Mouse (Mus musculus) spleen, adult 2 months (tissue): Measurements from ENCODE around the gene Tmem108. TPM values are rescaled to one million over a fixed set of nuclear protein-coding genes. Genes with fewer than 3 reads are reported as not detected.
"Not testable (repeated sequence)": the region's sequence is repeated elsewhere in the genome, so short reads cannot be mapped to it uniquely, and the experiment has no call there.

ENCODE experiments used
- DNase-seq, 2 experiments: peaks; one replicate each; pipeline versions ENCODE4 v3.0.0 to v3.0.0-alpha.2; 2012 to 2021; ENCODE audit warnings: low spot score in 2 of 2, low read depth in 1 of 2
- H3K27ac ChIP-seq: fragments of 200-500 bp; 2 replicates; pipeline ENCODE4 v1.5.1; 2012; ENCODE audit warnings: low read length, inconsistent platforms; ENCODE audit not compliant: insufficient read depth
- H3K27me3 ChIP-seq: fragments of 200-500 bp; 2 replicates; pipeline ENCODE4 v1.6.1; 2012; ENCODE audit warnings: mild to moderate bottlenecking, moderate library complexity, low read length, inconsistent platforms; ENCODE audit not compliant: control insufficient read depth, insufficient read depth
- H3K36me3 ChIP-seq: fragments of 200-500 bp; 2 replicates; pipeline ENCODE4 v1.6.1; 2012; ENCODE audit warnings: mild to moderate bottlenecking, low read length, inconsistent platforms; ENCODE audit not compliant: control insufficient read depth, insufficient read depth
- H3K4me1 ChIP-seq: fragments of 200-500 bp; 2 replicates; pipeline ENCODE4 v1.6.1; 2011; ENCODE audit warnings: inconsistent platforms; ENCODE audit not compliant: control insufficient read depth, insufficient read depth, insufficient read length
- H3K4me3 ChIP-seq: fragments of 200-500 bp; 2 replicates; pipeline ENCODE4 v1.5.1; 2011; ENCODE audit warnings: mild to moderate bottlenecking, inconsistent platforms; ENCODE audit not compliant: insufficient read depth, insufficient read length; ENCODE audit errors: extremely low read depth
- CTCF ChIP-seq: fragments of 200-500 bp; IDR thresholded peaks from 2 replicates; pipeline ENCODE4 v1.5.1; 2011; ENCODE audit warnings: mild to moderate bottlenecking, inconsistent platforms; ENCODE audit not compliant: insufficient read depth, insufficient read length, insufficient replicate concordance; ENCODE audit errors: extremely low read depth
- POLR2A ChIP-seq: fragments of 200-500 bp; IDR thresholded peaks from 2 replicates; pipeline ENCODE4 v1.6.1; 2011; ENCODE audit warnings: low read depth, low read length, inconsistent platforms
- WGBS: fragments of 180-500 bp; shearing (Covaris S2); methylation state at CpG from one replicate; pipeline ENCODE4 v1.1.7; 2018; 5-methylcytosine and 5-hydroxymethylcytosine counted together
- polyA plus RNA-seq: library from polyadenylated mRNA; depleted of rRNA; stranded (reverse); fragments of >200 nt; gene quantifications from 2 replicates; pipeline ENCODE4 v1.2.3, GENCODE M21; 2012

The Tmem108 gene
- polyA plus RNA-seq, 1 experiment = 2.2 TPM

DNA sequence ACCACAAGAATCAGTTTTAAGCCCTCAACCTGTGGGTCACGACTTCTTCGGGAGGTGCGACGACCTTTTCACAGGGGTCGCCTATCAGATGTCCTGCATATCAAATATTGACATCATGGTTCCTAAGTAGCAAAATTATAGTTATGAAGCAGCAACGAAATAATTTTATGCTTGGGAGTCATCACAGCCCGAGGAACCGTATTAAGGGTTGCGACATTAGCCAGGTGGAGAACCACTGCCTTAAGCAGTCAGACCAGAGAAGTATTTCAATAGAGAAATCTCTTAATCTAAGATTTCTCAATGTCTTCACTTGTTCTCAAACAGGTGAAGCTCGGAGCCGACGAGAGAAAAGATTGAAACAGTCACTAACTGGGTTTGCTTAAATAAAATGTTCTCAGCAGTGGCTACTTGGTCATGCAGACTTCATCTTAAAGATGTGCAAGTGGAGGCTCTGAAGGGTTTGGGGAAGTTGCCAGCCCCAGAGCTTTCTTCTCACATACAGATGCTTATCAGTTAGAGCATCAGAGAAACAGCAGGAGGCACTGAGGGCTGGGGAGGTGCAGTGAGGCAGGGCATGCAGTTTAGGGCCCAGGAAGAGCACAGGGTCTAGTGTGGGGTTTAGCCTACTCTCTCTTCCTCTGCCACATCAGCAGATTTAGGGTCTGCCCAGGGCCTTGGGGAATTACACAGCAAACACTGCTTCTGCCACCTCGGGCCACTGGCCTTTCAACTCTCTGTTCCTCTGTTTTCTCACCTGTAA is 85.7 kb downstream of the Tmem108 start:
- TF ChIP-seq CTCF (no peak), POLR2A (no peak)
- H3K27ac ChIP-seq = no peak overlapping the region
- WGBS = 55% methylated on average over 13 of the region's 13 CpGs
- no peak overlapping the region for H3K4me3 ChIP-seq
- no peaks in the 10 kb centered on the region for H3K27me3 ChIP-seq
- DNase-seq = peak in 1 of 2 experiments; percentile 6
- no peaks in the 10 kb centered on the region for H3K36me3 ChIP-seq
- peaks cover 5% of the 10 kb centered on the region; the same call in 1 of the 2 replicates for H3K4me1 ChIP-seq

DNA sequence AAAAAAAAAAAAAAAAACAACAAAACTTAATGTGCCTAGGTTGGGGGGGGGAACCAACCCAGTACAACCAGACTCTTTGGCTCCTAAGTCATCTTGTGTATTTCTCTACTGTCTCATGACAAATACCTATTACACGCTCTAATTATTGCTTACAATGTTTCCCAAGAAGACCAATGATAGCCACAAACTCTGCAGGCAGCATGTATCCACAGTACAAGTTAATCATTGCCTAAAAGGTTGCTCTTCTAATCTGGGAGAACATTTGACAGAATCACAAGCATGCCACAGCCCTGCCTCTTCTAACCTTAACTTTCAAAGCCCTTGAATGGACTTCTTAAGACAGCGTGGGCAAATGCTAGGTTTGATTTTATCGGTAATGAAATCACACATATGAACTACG is 88.8 kb downstream of the Tmem108 start:
- TF ChIP-seq POLR2A (no peak), CTCF (no peak)
- Histone ChIP-seq H3K27me3 (no peaks in the 10 kb centered on the region), H3K36me3 (no peaks in the 10 kb centered on the region), H3K4me3 (no peak overlapping the region), H3K27ac (no peak overlapping the region), H3K4me1 (peaks cover 3% of the 10 kb centered on the region; the same call in 1 of the 2 replicates)
- no peak for DNase-seq
- WGBS = 93% methylated on average over 4 of the region's 4 CpGs

DNA sequence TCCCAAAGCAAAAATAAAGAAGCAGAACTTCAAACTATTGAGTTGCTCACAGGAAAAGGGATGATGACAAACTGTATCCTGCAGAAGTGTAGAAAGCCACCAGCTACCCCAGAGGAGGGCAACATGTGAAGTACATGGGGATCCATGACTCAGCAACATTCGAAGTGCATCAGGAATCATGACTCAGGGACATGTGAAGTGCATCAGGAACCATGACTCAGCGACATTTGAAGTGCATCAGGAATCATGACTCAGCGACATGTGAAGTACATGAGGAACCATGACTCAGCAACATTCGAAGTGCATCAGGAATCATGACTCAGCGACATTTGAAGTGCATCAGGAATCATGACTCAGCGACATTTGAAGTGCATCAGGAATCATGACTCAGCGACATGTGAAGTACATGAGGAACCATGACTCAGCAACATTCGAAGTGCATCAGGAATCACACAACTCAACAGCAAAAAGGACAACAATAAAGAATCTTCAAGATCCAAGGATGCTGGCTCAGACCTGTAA is 91.0 kb downstream of the Tmem108 start:
- WGBS = 92% methylated on average over 8 of the region's 8 CpGs
- H3K27ac ChIP-seq, DNase-seq, H3K27me3 ChIP-seq, H3K4me1 ChIP-seq, H3K36me3 ChIP-seq, H3K4me3 ChIP-seq: not testable (repeated sequence)

DNA sequence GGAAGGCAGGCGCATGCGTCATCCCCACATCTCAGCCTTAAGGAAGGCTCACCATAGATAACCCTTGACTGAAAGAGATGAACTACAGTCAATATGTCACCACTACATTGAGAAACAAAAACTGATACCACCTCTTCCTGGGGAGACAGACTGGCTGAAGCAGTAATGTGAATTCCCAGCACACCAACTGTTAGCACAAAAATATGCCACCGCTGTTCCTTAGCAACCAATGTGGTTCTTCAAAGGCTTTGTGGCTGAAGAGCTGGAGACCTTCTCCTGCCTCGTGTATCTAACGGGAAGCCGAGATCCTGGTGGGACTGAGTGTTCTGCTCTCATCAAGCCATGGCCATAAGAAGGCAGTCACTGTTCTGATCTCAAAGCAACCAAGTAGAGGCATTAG is 92.8 kb downstream of the Tmem108 start:
- Histone ChIP-seq H3K4me3 (no peak overlapping the region), H3K27ac (no peak overlapping the region), H3K4me1 (no peaks in the 10 kb centered on the region), H3K27me3 (no peaks in the 10 kb centered on the region), H3K36me3 (no peaks in the 10 kb centered on the region)
- no peak for DNase-seq
- TF ChIP-seq POLR2A (no peak), CTCF (no peak)
- WGBS = 86% methylated on average over 6 of the region's 6 CpGs

- Histone ChIP-seq H3K27me3 (no peaks in the 10 kb centered on the region), H3K4me3 (no peak overlapping the region), H3K36me3 (no peaks in the 10 kb centered on the region), H3K4me1 (no peaks in the 10 kb centered on the region), H3K27ac (no peak overlapping the region)
- TF ChIP-seq POLR2A = no peak
- TF ChIP-seq CTCF = no peak
- WGBS = 73% methylated on average over 6 of the region's 6 CpGs
- no peak for DNase-seq
These were observed 95.8 kb downstream of the Tmem108 start for GRCm38 (mm10) chr9:103665817-103666216.

GRCm38 (mm10) chr9:103664151-103664550 is 97.5 kb downstream of the Tmem108 start:
- WGBS = 90% methylated on average over 11 of the region's 11 CpGs
- TF ChIP-seq POLR2A = no peak
- no peak for TF ChIP-seq CTCF
- H3K27me3 ChIP-seq = no peaks in the 10 kb centered on the region
- no peak overlapping the region for H3K4me3 ChIP-seq
- H3K36me3 ChIP-seq = no peaks in the 10 kb centered on the region
- H3K4me1 ChIP-seq = no peaks in the 10 kb centered on the region
- no peak overlapping the region for H3K27ac ChIP-seq
- DNase-seq = no peak

DNA sequence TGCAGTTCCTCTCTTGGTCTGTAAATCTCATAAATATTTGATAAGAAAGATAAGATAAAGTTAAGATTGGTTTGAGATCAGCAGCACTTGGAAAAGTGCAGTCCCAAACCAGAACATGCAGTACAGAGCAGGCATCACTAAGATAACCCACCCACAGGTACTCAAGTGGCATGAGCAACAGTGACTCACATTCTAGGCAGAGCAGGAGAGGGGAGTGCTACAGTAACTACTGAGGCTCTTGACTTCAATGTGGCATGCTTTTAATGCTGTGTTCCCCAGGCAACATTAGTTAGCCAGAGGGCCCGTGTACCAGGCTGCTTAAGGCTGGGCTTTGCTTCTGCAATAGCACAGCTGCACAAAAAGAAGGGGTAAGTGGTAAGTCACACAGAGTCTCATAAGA is 99.8 kb downstream of the Tmem108 start:
- H3K4me3 ChIP-seq = no peak overlapping the region
- WGBS = 94% methylated on average over 1 of the region's 1 CpGs
- no peaks in the 10 kb centered on the region for H3K27me3 ChIP-seq
- H3K36me3 ChIP-seq = no peaks in the 10 kb centered on the region
- peaks cover 3% of the 10 kb centered on the region; the same call in 1 of the 2 replicates for H3K4me1 ChIP-seq
- no peak for DNase-seq
- TF ChIP-seq CTCF = no peak
- TF ChIP-seq POLR2A = no peak
- no peak overlapping the region for H3K27ac ChIP-seq
